Mouse (Mus musculus) layer of hippocampus, adult 9-10 months (tissue): ENCODE measurements around the gene Padi4.
A peak's percentile ranks its signal among the peaks of the same experiment; 100 is the strongest.

Experiments used
- DNase-seq: peaks from one replicate; pipeline ENCODE4 v3.0.0; 2022; ENCODE audit warnings: low spot score

Gene Padi4

DNA sequence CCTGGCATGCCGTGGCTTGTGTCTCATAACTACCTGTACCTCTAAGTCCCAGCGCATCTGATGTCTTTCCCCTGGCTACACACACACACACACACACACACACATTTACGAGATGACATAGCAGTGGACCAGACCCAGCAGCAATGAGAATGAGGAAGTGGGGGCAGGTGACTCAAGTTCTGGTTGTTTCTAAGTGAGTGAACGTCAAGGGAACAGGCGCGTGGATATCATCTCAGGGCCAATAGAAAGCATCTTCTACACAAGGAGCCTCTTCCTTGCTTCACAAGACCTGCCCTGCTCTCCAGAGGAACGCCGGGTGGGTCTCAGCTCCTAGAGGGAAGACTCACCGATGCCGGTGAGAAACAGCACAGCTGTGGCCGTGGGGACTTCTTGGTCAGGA, 33.4 kb downstream of the Padi4 start:
- DNase-seq: no peak

DNA sequence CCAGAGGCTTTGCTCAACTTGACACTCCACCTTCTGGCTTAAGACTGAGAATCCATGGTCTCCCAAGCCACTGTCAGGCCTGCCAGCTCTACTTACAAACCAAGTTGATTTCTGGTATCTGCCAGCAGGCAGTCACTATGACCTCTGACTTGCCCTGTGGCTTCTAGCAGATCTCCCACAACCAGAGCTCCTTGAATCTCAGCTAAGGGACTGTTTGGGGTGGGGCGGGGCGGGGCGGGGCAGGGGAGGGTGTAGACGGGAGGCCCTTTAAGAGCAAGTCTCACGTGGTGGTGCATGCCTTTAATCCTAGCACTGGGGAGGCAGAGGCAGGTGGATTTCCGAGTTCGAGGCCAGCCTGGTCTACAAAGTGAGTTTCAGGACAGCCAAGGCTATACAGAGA, 41.2 kb downstream of the Padi4 start:
- no peak for DNase-seq

DNA sequence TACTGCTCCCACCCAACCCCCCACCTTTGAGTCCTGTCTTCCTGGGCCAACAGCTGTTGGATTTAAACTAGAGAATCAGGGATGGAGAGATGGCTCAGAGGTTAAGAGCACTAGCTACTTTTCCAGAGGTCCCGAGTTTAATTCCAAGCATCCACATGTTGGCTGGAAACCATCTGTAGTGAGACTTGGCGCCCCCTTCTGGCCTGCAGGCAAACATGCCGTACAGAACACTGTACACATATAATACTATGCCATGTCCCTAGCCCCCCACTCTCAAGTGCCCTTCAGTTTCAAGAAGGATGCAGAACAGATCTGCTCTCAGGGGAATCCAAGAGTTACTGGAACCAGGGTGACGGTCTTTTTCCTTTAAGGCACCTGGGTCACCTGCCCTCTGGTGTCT, 42.4 kb downstream of the Padi4 start:
- no peak for DNase-seq

DNA sequence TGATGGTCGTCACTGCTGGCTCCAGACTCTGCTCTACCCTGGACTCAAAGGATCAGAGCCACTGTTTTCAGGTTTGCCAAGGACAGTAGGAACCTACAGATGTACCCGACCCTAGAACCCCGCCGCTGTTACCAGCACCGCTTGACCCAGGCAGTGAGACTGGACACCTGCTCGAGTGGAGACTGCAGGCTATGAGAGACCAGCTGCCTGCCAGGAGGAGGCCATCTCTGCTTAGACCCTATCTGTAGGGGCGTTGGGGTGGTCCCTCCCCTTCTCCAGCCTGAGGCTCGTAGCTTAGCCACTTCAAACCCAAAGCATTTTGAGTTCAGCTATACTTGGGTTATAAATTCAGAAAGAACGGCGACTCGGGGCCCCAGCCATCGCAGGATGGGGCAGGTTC, 47.1 kb downstream of the Padi4 start:
- no peak for DNase-seq

DNA sequence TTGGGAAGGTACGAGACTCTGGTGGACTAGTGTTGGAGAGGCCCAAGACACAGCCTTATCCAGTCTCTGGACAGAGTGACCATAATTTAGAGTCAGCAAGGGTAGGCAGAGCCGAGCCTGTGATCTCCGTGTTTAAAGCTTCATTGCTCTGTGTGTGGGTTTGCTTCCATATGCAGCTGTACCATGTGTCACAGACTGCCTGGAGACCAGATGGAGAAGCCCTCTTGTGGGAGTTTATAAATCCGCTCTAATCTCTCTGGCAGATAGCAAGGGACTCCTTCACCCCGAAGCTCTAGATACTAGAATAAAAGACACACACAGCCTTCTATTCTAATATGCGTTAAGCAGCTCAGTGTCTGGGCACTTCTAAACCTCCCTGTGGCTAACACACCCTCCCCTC, 49.3 kb downstream of the Padi4 start:
- DNase-seq: no peak

DNA sequence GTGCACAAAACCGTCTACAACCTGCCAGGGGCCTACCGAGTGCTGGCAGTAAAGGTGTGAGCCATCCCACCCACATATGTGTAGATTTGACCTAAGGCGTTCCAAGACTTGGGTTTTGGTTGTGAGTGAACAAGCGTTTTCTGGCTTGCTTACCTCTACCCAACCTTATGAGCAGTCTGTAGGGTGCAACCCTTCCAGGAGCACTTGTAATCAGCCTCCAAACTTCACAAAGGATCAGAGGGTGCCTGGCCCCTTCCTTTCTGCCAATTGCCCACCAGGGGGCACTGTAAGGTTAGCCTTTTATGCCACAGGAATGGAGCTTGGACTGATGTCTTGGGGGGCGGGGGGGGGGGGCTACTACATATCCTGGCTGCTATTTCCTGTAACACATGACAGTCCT, 50.2 kb downstream of the Padi4 start:
- no peak for DNase-seq

DNA sequence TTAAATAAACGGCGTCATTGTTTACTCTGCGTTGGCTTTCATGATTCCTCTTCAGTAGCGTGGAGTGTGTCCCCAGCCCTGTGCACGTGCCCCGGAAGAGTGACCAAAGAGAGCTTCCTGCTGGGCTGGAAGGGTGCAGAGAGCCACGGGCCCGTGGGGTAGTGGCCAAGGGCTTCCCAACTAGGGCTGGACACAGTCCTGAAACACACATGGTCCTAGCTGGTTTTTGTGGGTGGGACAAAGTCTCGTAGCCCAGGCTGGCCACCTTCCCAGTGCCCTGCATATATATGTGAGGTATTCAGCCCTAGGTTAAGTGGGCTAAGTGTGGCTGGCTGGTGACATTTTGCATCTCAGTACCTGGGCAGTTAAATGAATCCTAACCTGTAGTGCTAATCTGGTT, 50.8 kb downstream of the Padi4 start:
- DNase-seq: no peak

DNA sequence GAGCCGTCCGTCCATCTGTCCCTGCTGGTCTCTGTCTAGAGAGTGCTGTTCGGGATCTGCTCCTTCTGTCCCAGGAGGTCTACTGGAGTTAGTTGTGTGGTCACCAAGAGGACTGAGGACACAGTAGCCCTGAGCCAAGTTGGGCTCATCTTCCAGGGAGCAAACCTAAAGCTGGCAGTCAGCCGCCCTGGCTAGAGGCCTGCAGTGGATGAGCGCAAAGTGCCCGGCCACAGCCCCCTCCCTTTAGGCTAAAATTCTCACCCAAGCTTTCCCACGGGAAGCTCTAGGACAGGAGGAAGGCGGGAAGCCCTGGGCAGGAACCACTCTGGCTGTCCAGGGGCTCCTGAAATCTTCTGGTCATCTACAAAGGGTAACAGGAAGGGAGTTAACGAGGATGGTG, 51.3 kb downstream of the Padi4 start:
- DNase-seq: no peak

DNA sequence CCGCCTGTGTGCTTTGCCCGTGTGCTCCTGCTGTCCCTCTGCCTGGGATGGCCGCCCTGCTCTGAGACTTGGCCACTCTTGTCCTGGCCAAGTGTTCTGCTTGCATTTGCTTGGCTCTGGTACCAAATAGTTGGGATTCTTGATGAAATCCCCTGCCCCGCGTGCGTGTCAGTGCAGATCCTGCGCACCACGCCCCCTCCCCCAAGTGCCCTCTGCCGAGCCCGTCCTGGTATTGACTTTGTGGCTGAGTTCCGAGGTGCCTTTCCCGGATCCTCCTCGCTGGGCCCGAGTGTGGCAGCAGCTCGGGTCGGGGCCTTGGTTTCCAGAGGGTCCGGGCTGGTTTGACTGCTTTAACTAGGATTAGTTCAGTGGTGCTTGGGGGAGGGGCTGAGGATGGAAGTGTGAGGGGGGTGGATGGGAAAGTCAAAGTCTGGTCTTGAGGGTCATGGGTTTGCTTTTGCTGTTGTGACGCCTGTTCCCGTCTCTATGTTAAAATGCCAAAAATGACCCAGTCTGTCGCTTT, 52.0 kb downstream of the Padi4 start:
- DNase-seq: no peak

DNA sequence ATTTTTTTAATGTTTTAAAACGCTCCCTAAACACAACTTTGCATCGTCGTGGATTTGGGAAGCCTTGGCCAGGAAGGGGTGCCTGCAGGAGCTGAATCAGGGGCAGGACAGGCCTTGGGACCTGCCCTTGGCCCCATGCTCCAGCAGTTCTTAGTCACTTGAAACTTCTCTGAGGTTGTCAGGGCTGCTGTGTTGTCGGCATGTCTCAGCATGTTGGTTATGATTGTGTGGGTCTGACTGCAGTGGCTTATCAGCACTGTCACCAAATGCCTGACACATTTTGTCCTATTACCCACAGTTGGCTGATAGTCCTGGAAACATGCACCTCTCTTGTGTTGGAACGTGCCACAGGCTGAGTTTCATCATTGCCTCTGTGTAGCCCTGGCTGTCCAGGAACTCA, 53.9 kb downstream of the Padi4 start:
- DNase-seq: no peak

DNA sequence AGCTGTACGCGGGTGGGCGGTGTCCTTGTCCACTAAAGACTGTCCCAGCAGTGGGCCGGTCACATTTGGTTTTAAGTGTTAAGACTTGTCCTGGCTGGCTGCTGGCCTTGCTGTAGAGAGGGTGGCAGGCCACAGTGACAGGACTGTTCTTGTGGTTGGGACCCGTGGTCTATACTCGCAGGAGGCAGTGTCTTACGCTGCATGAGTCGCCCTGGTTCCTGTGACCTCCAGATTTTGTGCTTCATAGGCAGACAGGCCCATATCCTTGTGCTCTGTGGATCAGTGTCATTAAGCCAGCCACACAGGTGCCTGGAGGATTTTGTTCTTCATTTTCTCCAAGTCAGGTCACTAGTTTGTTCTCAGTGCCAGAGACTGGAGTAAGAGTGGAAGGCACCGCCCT, 55.6 kb downstream of the Padi4 start:
- DNase-seq: no peak

DNA sequence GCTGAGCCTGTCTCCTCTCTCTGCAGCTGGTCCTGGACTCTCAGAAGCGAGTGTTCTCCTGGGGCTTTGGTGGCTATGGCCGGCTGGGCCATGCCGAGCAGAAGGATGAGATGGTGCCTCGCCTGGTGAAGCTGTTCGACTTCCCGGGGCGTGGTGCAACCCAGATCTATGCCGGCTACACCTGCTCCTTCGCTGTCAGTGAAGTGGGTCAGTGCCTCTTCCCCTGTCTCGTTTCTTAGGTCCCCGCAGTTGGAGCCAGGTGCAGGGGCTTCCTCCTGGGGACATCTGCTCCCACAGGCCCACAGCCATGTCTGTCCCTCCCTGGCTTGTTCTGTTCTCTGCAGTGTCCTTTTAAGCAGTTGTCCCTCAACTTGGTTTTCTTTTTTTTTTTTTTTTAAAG, 57.0 kb downstream of the Padi4 start:
- no peak for DNase-seq

DNA sequence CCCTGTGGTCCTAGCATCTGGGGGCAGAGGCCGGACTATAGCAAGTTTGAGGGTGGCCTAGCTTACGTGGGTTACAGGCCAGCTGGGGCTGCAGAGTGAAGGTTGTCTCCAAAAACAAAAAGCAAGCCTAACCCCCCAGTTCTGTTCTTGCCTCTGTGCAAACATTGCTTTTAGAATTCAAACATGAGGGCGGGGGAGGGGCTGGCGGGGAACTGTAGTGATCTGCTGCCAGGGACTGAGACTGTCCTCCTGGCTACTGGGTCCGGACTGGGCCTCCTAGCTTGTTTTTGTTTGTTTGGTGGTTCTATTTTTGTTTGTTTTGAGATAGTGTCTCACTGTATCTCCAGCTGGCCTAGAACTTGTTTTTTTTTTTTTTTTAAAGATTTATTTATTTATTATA, 59.5 kb downstream of the Padi4 start:
- DNase-seq: no peak

DNA sequence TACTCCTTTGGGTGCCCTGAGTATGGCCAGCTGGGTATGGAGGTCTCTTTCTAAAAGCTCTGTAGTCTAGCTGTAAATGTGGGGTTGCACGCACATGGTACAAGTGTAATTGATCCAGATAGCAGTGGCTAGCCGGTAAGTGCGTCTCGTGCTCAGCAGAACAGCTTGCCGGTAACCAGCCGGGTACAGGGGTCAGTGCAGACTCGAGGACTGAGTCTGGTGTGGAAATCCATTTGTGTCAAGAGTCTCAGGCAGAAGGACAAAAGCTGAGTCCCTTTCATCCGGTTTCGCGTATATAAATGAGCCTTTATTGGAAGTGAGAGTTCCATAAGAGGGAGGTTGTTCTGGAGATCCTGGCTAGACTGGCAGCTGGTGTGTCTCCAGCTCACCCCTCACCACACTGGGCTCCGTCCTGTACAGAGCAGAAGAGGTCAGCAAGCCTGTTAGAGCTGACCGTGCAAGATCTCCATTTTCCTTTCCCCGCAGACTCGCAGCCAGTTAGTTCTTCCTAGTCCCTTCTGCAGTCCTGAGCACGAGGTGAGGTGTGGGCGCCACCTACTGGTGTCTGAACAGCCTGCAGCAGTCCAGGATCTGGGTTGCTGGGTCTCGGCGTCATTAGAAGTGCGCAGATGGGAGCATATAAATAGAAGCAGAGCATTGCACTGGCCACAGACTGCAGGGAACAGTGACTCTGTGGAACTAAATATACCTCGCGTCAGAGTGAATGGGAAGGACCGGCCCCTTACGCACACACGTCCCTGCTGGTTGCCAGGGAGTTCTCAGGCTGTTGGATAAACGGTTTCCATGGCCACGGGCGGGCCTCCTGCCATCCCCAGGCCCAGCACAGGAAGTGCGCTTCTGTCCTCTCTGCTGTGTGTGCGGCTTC, 60.3 kb downstream of the Padi4 start:
- peak; percentile 98 for DNase-seq

DNA sequence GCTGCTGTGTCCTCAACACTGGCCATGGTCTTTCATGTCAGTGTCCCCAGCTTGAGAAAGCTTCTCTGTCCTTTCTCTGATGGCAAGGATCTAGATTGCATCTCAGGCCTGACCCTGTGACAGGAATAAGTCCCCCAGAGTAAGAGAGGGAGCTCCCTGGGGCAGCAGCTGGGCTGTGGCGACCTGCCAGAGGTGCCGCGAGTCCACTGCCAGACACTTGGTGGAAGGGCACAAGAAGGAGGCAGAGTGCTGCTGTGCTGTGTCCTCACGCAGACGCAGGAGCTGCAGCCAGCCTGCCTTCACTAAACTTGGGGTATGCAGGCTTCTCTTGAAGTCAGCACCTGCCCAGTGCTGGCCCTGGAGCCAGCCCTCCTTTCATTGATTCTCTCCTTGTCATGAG, 62.7 kb downstream of the Padi4 start:
- no peak for DNase-seq

DNA sequence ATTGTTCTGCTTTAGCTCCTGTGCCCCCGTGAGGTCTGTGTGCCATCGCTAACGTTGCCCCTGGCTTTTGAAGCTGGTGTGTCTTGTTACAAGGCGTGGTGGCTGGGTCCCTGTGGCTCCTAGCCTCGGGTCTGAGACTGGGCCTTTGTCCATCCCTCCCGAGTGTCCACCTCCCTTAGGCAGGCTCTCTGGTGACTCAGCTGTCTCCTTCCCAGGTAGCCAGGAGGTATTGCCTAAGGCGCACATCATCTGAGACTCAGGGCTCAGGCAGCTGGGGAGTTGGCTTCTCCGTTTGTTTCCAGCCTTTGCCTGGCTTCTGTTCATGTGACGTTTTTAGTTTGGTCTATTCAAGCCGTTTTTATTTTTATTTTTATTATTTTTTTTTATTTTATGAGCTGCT, 63.3 kb downstream of the Padi4 start:
- no peak for DNase-seq

DNA sequence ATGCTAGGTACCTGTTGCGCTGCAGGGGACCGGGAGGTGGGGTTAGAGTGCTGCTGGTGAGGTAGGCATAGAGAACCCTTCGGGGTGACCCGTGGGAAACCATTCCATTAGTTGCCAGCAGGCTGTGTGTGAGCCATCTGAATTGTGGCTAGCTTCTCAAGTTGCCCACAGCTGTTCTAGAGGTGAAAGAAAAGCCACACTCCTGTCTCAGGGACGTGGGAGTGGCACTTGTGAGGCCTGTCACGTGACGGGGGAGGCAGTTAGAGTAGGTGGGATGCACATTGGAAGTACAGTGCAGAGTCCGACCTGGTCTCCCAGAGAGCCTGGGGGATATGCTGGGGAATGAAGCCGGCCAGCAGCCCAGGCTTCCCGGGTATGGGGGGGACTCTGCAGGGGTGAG, 64.4 kb downstream of the Padi4 start:
- no peak for DNase-seq

DNA sequence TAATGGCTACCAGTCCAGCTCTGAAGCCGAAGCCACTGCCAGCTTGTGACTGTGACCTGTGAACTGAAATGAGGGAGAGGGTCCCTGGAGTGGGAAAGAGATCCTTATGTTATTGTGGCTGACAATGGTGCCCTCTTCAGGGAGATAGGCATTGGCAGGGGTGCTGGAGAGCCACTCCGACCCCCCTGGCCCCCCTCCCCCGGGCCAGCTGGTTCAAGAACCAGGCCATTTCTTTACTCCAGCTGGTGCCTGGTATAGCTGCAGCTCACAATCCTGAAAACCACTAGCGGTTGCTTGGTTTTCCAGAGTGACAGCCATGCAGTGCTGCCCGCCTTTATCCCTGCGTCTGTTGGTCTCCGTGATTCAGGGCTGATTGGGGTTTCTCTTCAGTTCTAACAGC, 64.9 kb downstream of the Padi4 start:
- no peak for DNase-seq

DNA sequence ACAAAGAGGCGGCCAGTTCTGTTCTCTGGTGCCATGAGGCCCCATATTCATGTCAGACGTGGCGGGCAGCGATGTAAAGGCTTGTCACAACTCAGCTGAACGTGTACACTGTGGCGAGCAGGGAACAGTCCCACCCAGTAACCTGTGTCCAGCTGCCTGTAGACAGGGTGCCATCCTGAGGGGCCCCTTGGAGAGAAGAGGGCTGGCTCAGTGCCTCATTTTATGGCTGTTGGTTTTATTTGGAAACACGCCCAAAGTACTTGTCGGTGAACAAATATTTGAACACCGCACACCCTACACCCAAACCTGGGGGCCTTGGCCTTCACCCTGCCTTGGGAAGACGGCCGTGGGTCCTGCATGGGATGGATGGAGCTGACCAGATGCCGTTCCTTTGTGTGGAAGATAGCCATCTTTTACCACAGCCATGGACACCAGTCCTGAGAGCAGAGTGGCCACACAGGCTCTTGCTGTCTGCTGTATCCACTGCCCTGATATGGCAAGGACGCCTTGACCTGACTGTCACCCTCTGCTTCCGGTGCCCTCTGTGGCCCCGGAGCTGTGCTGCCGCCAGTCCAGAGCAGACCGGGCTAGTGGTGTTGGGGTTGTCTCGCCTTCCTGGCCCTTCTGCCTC, 65.6 kb downstream of the Padi4 start:
- DNase-seq: no peak

DNA sequence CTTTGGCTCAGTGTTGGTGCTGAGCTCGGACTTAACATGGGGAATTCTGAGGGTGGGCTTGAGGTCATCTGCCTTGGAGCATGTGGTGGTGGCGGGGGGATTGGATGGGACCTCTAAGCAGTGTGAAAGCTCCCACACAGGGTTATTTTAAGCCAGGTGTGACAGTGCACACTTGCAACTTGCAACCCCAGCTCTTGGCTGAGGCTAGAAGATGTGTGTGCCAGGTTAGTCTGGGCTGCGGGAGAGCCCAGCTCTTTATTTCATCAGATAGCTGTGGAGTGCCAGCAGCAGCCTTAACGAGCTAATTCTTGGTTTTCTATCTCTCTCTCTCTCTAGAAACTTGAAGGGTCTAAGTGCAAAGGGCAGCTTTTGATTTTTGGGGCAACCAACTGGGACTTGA, 66.4 kb downstream of the Padi4 start:
- DNase-seq: no peak

DNA sequence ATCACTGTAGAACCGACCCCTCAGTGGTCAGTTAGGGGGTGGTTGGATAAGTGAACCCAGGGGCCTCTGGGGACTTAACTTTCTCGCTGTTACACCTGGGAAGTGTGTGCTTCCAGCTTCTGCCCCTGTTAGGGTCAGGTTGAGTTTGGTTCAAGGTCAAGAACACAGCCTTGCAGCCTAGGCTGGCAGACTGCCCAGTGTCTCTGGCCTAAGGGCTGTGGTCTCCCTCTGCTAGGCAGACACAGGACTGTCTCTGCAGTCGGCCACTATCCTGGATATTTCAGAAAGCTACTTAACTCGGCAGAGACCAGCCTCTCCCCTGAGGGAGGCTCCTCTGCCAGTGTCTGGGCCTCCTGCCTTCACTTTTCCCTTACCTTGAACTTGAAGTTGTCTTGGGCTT, 69.9 kb downstream of the Padi4 start:
- no peak for DNase-seq

DNA sequence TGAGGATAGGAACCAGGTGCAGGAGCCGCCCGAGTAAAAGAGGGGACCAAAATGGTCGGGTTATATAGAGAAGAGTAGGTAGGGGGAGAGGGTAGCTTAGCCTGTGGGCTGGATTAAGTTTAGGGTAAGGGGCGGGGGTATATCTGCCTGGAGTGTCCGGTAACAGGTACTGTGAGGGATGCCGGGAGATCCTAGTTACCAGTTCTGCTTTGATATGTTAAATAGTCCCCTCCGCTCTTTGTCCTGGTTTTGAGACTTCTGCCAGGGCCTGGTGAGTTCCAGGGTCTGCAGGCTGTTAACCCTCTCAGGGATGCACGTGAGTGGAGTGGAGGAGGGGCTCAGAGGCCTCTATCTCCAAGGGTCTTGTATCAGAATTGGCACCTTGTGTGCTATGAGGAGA, 70.4 kb downstream of the Padi4 start:
- DNase-seq: no peak

DNA sequence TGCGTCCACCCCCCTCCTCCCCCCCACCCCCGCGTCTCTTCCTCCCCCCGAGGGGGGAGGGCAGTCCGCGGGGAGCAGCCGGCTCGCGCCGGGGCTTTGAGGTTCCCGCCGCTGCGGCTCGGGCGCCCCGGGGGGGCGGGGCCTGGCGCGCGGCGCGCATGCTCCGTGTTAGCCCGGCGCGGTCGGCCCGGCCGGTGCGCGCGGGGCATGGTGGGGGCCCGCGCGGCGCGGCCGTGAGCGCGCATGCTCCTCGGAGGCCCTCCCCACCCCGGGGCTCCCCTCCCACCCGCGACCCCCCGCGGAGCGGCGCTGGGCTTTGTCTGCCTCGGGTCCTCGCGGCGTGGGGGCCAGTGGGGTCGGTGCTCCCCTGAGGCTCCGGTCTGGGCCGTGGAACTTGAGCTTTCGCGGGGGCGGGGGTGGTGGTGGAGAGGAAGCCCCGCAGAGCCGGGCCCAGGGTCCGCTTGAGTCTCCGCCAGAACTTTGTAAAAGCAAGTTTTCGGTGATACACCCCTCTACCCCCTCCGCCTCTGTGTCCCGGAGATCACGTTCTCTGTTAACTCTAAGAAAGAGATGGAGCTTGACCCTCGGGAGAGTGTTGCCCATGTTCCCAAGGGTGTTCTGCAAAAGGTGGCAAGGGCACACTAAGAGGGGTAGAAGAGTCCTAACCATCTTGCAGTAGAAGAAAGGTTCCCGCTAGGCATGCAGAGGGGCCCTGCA, 71.3 kb downstream of the Padi4 start:
- no peak for DNase-seq
